Mouse (Mus musculus) hindbrain, embryonic 16.5 days (tissue): ENCODE data around the gene Znfx1. TPM values are rescaled to one million over a fixed set of nuclear protein-coding genes. Genes with fewer than 3 reads are reported as not detected.

Experiments
- ATAC-seq: fragments of 200-750 bp; cut with Nextera tagmentation; 2 replicates; pipeline ENCODE4 v1.8.0; 2017; ENCODE audit warnings: moderate TSS enrichment, moderate library complexity
- H3K27ac ChIP-seq: fragments of 300-500 bp; sonication (generic); 2 replicates; pipeline ENCODE4 v1.5.1; 2014; ENCODE audit warnings: low read depth, mild to moderate bottlenecking, control low read depth, low read length, moderate library complexity
- H3K27me3 ChIP-seq: fragments of 300-500 bp; sonication (generic); replicated peaks from 2 replicates; pipeline ENCODE4 v1.6.1; 2014; ENCODE audit warnings: low read length; ENCODE audit not compliant: control insufficient read depth, insufficient read depth
- H3K36me3 ChIP-seq: fragments of 300-500 bp; sonication (generic); 2 replicates; pipeline ENCODE4 v1.6.1; 2014; ENCODE audit warnings: mild to moderate bottlenecking, low read length, moderate library complexity, mixed read lengths; ENCODE audit not compliant: control insufficient read depth, insufficient read depth
- H3K4me1 ChIP-seq: fragments of 300-500 bp; sonication (generic); 2 replicates; pipeline ENCODE4 v1.6.1; 2014; ENCODE audit warnings: low read depth, low read length; ENCODE audit not compliant: control insufficient read depth, insufficient read depth
- H3K4me2 ChIP-seq: fragments of 300-500 bp; sonication (generic); 2 replicates; pipeline ENCODE4 v1.6.1; 2014; ENCODE audit warnings: mild to moderate bottlenecking, low read length, control low read depth, moderate library complexity
- H3K4me3 ChIP-seq: fragments of 300-500 bp; sonication (generic); 2 replicates; pipeline ENCODE4 v1.5.1; 2014; ENCODE audit warnings: mild to moderate bottlenecking, low read length, control low read depth, moderate library complexity
- H3K9ac ChIP-seq: fragments of 300-500 bp; sonication (generic); 2 replicates; pipeline ENCODE4 v1.6.1; 2014; ENCODE audit warnings: low read depth, mild to moderate bottlenecking, control low read depth, low read length, moderate library complexity
- H3K9me3 ChIP-seq: fragments of 300-500 bp; sonication (generic); 2 replicates; pipeline ENCODE4 v1.6.1; 2014; ENCODE audit warnings: mild to moderate bottlenecking, low read length, moderate library complexity; ENCODE audit not compliant: control insufficient read depth
- WGBS: fragments of 180-500 bp; shearing (Covaris S2); extraction: QIAGEN DNeasy Blood & Tissue Kit; methylation state at CpG from one replicate; pipeline ENCODE4 v1.1.7; 2014; 5-methylcytosine and 5-hydroxymethylcytosine counted together
- polyA plus RNA-seq: library from polyadenylated mRNA; unstranded; fragments of >200 nt; fragmentation: Nextera tagmentation; extraction: Ambion mirVana; gene quantifications from 2 replicates; pipeline ENCODE4 v1.2.1, GENCODE M21; 2015

Gene Znfx1
- polyA plus RNA-seq = 6.8 and 7.6 TPM in 2 replicates

- peak within 1 kb of the TSS; percentile 91 for H3K4me3 ChIP-seq
- H3K4me1 ChIP-seq = peaks cover 30% of the 10 kb centered on the region
- no peaks in the 10 kb centered on the region for H3K9me3 ChIP-seq
- H3K27me3 ChIP-seq = no peaks in the 10 kb centered on the region
- WGBS = 0% methylated on average over 44 of the region's 57 CpGs
- peak within 1 kb of the TSS; percentile 79 for H3K4me2 ChIP-seq
- peak within 1 kb of the TSS; percentile 97 for H3K9ac ChIP-seq
- peak; percentile 94 for ATAC-seq
- peak within 1 kb of the TSS; percentile 93 for H3K27ac ChIP-seq
- peaks cover 16% of the 10 kb centered on the region for H3K36me3 ChIP-seq
Measured at GRCm38 (mm10) chr2:167062965-167063880, at the start of gene Znfx1. Gene Znfx1 (minus strand): TSS chr2:167063015.

- Histone ChIP-seq H3K27me3 (no peaks in the 10 kb centered on the region), H3K9ac (0 out of 2 replicates have a peak overlapping the region, but pooled peaks have one; percentile 4), H3K36me3 (no peaks in the 10 kb centered on the region), H3K4me2 (no peak overlapping the region), H3K9me3 (no peaks in the 10 kb centered on the region), H3K27ac (no peak overlapping the region), H3K4me1 (peaks cover 6% of the 10 kb centered on the region; the same call in 1 of the 2 replicates), H3K4me3 (no peak overlapping the region)
- 44% methylated on average over 7 of the region's 7 CpGs for WGBS
- peak; percentile 18; the same call in 1 of the 2 replicates for ATAC-seq
Measured at GRCm38 (mm10) chr2:167112259-167112658, 49.4 kb upstream of the Znfx1 start.

- H3K27ac ChIP-seq = no peak overlapping the region
- H3K4me2 ChIP-seq = no peak overlapping the region
- peaks cover 12% of the 10 kb centered on the region for H3K36me3 ChIP-seq
- H3K9me3 ChIP-seq = no peaks in the 10 kb centered on the region
- H3K9ac ChIP-seq = no peak overlapping the region
- 88% methylated on average over 8 of the region's 8 CpGs for WGBS
- peaks cover 6% of the 10 kb centered on the region; the same call in 1 of the 2 replicates for H3K4me1 ChIP-seq
- no peaks in the 10 kb centered on the region for H3K27me3 ChIP-seq
- no peak for ATAC-seq
- no peak overlapping the region for H3K4me3 ChIP-seq
Measured at GRCm38 (mm10) chr2:167109506-167109905, 46.7 kb upstream of the Znfx1 start.

GRCm38 (mm10) chr2:167103546-167103945 lies 40.7 kb upstream of the Znfx1 start:
- Histone ChIP-seq H3K27ac (no peak overlapping the region), H3K4me3 (no peak overlapping the region), H3K9me3 (no peaks in the 10 kb centered on the region), H3K9ac (no peak overlapping the region), H3K4me2 (no peak overlapping the region), H3K27me3 (no peaks in the 10 kb centered on the region), H3K36me3 (peaks cover 12% of the 10 kb centered on the region), H3K4me1 (no peaks in the 10 kb centered on the region)
- no peak for ATAC-seq
- WGBS = 59% methylated on average over 7 of the region's 7 CpGs

GRCm38 (mm10) chr2:167101743-167102441 lies 39.1 kb upstream of the Znfx1 start:
- WGBS = 82% methylated on average over 17 of the region's 17 CpGs

GRCm38 (mm10) chr2:167094688-167095087 lies 31.9 kb upstream of the Znfx1 start:
- Histone ChIP-seq H3K27me3 (no peaks in the 10 kb centered on the region), H3K9me3 (no peaks in the 10 kb centered on the region), H3K27ac (no peak overlapping the region), H3K4me1 (no peaks in the 10 kb centered on the region), H3K9ac (no peak overlapping the region), H3K36me3 (no peaks in the 10 kb centered on the region), H3K4me2 (no peak overlapping the region), H3K4me3 (no peak overlapping the region)
- 90% methylated on average over 4 of the region's 4 CpGs for WGBS
- no peak for ATAC-seq

More at GRCm38 (mm10) chr2:167101743-167102441, 39.1 kb upstream of the Znfx1 start:
- ATAC-seq = no peak
- H3K27me3 ChIP-seq = no peaks in the 10 kb centered on the region
- H3K9me3 ChIP-seq = no peaks in the 10 kb centered on the region
- no peak overlapping the region for H3K9ac ChIP-seq
- H3K27ac ChIP-seq = no peak overlapping the region
- no peak overlapping the region for H3K4me3 ChIP-seq
- H3K36me3 ChIP-seq = peaks cover 12% of the 10 kb centered on the region
- no peaks in the 10 kb centered on the region for H3K4me1 ChIP-seq
- H3K4me2 ChIP-seq = no peak overlapping the region

GRCm38 (mm10) chr2:167093171-167093900 lies 30.5 kb upstream of the Znfx1 start:
- Histone ChIP-seq H3K9ac (no peak overlapping the region), H3K4me1 (no peaks in the 10 kb centered on the region), H3K4me3 (no peak overlapping the region), H3K36me3 (no peaks in the 10 kb centered on the region), H3K27me3 (no peaks in the 10 kb centered on the region), H3K9me3 (no peaks in the 10 kb centered on the region), H3K4me2 (no peak overlapping the region), H3K27ac (no peak overlapping the region)
- ATAC-seq = no peak
- 92% methylated on average over 13 of the region's 13 CpGs for WGBS

GRCm38 (mm10) chr2:167090271-167090670 lies 27.5 kb upstream of the Znfx1 start:
- Histone ChIP-seq H3K36me3 (no peaks in the 10 kb centered on the region), H3K4me1 (no peaks in the 10 kb centered on the region; the same call in 1 of the 2 replicates), H3K9me3 (no peaks in the 10 kb centered on the region), H3K4me2 (no peak overlapping the region), H3K4me3 (no peak overlapping the region), H3K27me3 (no peaks in the 10 kb centered on the region), H3K9ac (no peak overlapping the region), H3K27ac (no peak overlapping the region)
- no peak for ATAC-seq
- WGBS = 43% methylated on average over 1 of the region's 1 CpGs
